ENCODE assay signal across 10 mouse cellular contexts in the genomic region with DNA sequence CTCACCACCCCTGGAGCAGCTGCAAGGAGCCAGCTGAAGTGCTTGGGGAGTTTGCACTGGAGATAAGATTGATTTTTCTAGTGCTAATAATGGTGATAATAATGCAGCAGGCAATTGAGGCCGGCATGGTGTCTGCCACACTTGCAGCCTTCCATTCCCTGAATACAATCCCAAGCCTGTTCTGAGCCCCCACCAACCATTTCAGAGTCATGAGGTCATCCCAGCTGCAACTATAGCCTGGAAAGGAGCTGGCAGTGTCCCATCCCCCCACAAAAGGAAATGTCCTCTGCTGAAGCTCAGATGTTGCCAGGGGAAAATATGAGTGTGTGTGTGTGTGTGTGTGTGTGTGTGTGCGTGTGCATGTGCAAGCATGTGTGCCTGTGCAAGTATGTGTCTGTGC.
DNase-seq lines count a peak whose midpoint lies in the region; ATAC-seq and TF ChIP-seq lines count a peak whose summit lies in the region.
"Had no signal": no experiment of that assay in that cellular context is flagged by ENCODE, and none has a peak within 500 bp of the region (broad histone marks: within the 10 kb centered on the region; RNA-seq: fewer than 3 reads in every experiment).

No protein-coding gene starts in this region.

- WGBS in forebrain, postnatal 0 days: 51% methylated on average over 2 of the region's 2 CpGs
- WGBS in forebrain, embryonic 15.5 days: 58% methylated on average over 2 of the region's 2 CpGs
- WGBS in lung, embryonic 14.5 days: 42% methylated on average over 2 of the region's 2 CpGs
- 44% methylated on average over 2 of the region's 2 CpGs for WGBS in limb, embryonic 14.5 days

- H3K9ac ChIP-seq in forebrain, postnatal 0 days: no peak overlapping the region
- H3K9ac ChIP-seq in forebrain, embryonic 15.5 days (replicated peaks): no peak overlapping the region
- no peak overlapping the region for H3K9ac ChIP-seq in lung, embryonic 14.5 days
- H3K9ac ChIP-seq in limb, embryonic 14.5 days (ENCODE audit: low read depth, low read length, severe bottlenecking): no peak overlapping the region
- H3K9ac ChIP-seq: neural tube, embryonic 12.5 days had no signal

- H3K36me3 ChIP-seq in forebrain, postnatal 0 days (ENCODE audit: insufficient read depth): no peaks in the 10 kb centered on the region
- no peaks in the 10 kb centered on the region for H3K36me3 ChIP-seq in forebrain, embryonic 15.5 days
- H3K36me3 ChIP-seq in lung, embryonic 14.5 days (ENCODE audit: insufficient read depth): no peaks in the 10 kb centered on the region
- H3K36me3 ChIP-seq in limb, embryonic 14.5 days (ENCODE audit: control insufficient read depth, insufficient read depth, low read length): no peaks in the 10 kb centered on the region
- H3K36me3 ChIP-seq: neural tube, embryonic 12.5 days had no signal

- no peak overlapping the region for H3K27ac ChIP-seq in forebrain, postnatal 0 days (ENCODE audit: low read depth, low read length)
- H3K27ac ChIP-seq in forebrain, embryonic 15.5 days (replicated peaks): no peak overlapping the region
- H3K27ac ChIP-seq in lung, embryonic 14.5 days (ENCODE audit: low read depth): no peak overlapping the region
- H3K27ac ChIP-seq in limb, embryonic 14.5 days (replicated peaks; ENCODE audit: low read depth, low read length): peak overlapping the region; percentile 70
- H3K27ac ChIP-seq: neural tube, embryonic 12.5 days had no signal

- ATAC-seq in forebrain, postnatal 0 days: peak; percentile 58; the same call in 1 of the 2 replicates
- no peak for ATAC-seq in forebrain, embryonic 15.5 days (replicated peaks)
- peak; percentile 80 for ATAC-seq in lung, embryonic 14.5 days (ENCODE audit: insufficient read depth)
- peak; percentile 62 for ATAC-seq in limb, embryonic 14.5 days (ENCODE audit: low FRiP score, low read depth)

- no peak for DNase-seq in forebrain, postnatal 0 days
- DNase-seq in lung, embryonic 14.5 days: peak; percentile 49
- no peak for DNase-seq in lung, postnatal 36 days
- DNase-seq in embryo, embryonic 9.5 days (ENCODE audit: extremely low spot score): peak; percentile 14
- peak; percentile 66 for DNase-seq in limb, embryonic 14.5 days (ENCODE audit: low spot score)
- no peak for DNase-seq in urinary bladder, postnatal 36 days (ENCODE audit: low spot score in 2 of 2)
- DNase-seq in frontal cortex, postnatal 36 days (ENCODE audit: low spot score in 2 of 2): no peak
- DNase-seq: thymus, postnatal 36 days had no signal

- no peak overlapping the region for H3K4me2 ChIP-seq in forebrain, postnatal 0 days (ENCODE audit: low read depth)
- H3K4me2 ChIP-seq in forebrain, embryonic 15.5 days (replicated peaks): no peak overlapping the region
- H3K4me2 ChIP-seq in lung, embryonic 14.5 days: no peak overlapping the region
- no peak overlapping the region for H3K4me2 ChIP-seq in limb, embryonic 14.5 days (replicated peaks; ENCODE audit: low read depth, low read length, severe bottlenecking)
- H3K4me2 ChIP-seq: neural tube, embryonic 12.5 days had no signal

- H3K4me3 ChIP-seq in forebrain, postnatal 0 days (ENCODE audit: low read depth, low read length): no peak overlapping the region
- no peak overlapping the region for H3K4me3 ChIP-seq in forebrain, embryonic 15.5 days
- H3K4me3 ChIP-seq in lung, embryonic 14.5 days (ENCODE audit: low read depth, low read length): no peak overlapping the region
- H3K4me3 ChIP-seq in limb, embryonic 14.5 days (replicated peaks; ENCODE audit: low read length): no peak overlapping the region
- H3K4me3 ChIP-seq: neural tube, embryonic 12.5 days had no signal

- H3K9me3 ChIP-seq in forebrain, postnatal 0 days (ENCODE audit: low read length): no peaks in the 10 kb centered on the region
- H3K9me3 ChIP-seq in forebrain, embryonic 15.5 days: no peaks in the 10 kb centered on the region
- no peaks in the 10 kb centered on the region for H3K9me3 ChIP-seq in lung, embryonic 14.5 days (ENCODE audit: low read depth, low read length)
- H3K9me3 ChIP-seq in limb, embryonic 14.5 days (ENCODE audit: control insufficient read depth, low read length): peaks cover 5% of the 10 kb centered on the region; the same call in 1 of the 2 replicates
- H3K9me3 ChIP-seq: neural tube, embryonic 12.5 days had no signal

- TF ChIP-seq CTCF in forebrain, postnatal 0 days (IDR thresholded peaks at IDR 0.05; ENCODE audit: low read depth): no peak
- TF ChIP-seq CTCF in lung, embryonic 14.5 days (IDR thresholded peaks at IDR 0.05; ENCODE audit: low read depth): no peak

- H3K4me1 ChIP-seq in forebrain, postnatal 0 days (ENCODE audit: insufficient read depth): no peaks in the 10 kb centered on the region
- H3K4me1 ChIP-seq in forebrain, embryonic 15.5 days: no peaks in the 10 kb centered on the region
- 0 out of 2 replicates have a peak, but pooled peaks cover 4% of the 10 kb centered on the region for H3K4me1 ChIP-seq in lung, embryonic 14.5 days (ENCODE audit: insufficient read depth)
- H3K4me1 ChIP-seq in limb, embryonic 14.5 days (ENCODE audit: control insufficient read depth, insufficient read depth, low read length): peaks cover 18% of the 10 kb centered on the region

- no peak for TF ChIP-seq POLR2A in limb, embryonic 14.5 days (IDR thresholded peaks at IDR 0.05; ENCODE audit: borderline replicate concordance, extremely low read depth, insufficient read depth, insufficient read length)

- H3K27me3 ChIP-seq in forebrain, postnatal 0 days (ENCODE audit: insufficient read depth, low read length): no peaks in the 10 kb centered on the region; the same call in 1 of the 2 replicates
- no peaks in the 10 kb centered on the region for H3K27me3 ChIP-seq in forebrain, embryonic 15.5 days
- H3K27me3 ChIP-seq in lung, embryonic 14.5 days (ENCODE audit: insufficient read depth, low read length): no peaks in the 10 kb centered on the region
- no peaks in the 10 kb centered on the region for H3K27me3 ChIP-seq in limb, embryonic 14.5 days (ENCODE audit: control insufficient read depth, insufficient read depth, low read length)
- H3K27me3 ChIP-seq: neural tube, embryonic 12.5 days had no signal

Comparison
In these comparisons a context has a peak if more than half of its experiments do, and no peak if none do; other contexts are left out.
1. DNase-seq: peak in lung, embryonic 14.5 days (single experiment), embryo, embryonic 9.5 days (single experiment) and limb, embryonic 14.5 days (single experiment); none in forebrain, postnatal 0 days (single experiment), lung, postnatal 36 days (single experiment), urinary bladder, postnatal 36 days (0 of 2) and frontal cortex, postnatal 36 days (0 of 2).